Mouse (Mus musculus): Measurements from ENCODE around the gene Gm42878. TPM values are rescaled to one million over a fixed set of nuclear protein-coding genes. Genes with fewer than 3 reads are reported as not detected.
"Not testable (repeated sequence)": the region's sequence is repeated elsewhere in the genome, so short reads cannot be mapped to it uniquely, and the experiment has no call there.

The Gm42878 gene
- total and polyA plus RNA-seq, 2 experiments = 0.09 TPM; not detected in 1

DNA sequence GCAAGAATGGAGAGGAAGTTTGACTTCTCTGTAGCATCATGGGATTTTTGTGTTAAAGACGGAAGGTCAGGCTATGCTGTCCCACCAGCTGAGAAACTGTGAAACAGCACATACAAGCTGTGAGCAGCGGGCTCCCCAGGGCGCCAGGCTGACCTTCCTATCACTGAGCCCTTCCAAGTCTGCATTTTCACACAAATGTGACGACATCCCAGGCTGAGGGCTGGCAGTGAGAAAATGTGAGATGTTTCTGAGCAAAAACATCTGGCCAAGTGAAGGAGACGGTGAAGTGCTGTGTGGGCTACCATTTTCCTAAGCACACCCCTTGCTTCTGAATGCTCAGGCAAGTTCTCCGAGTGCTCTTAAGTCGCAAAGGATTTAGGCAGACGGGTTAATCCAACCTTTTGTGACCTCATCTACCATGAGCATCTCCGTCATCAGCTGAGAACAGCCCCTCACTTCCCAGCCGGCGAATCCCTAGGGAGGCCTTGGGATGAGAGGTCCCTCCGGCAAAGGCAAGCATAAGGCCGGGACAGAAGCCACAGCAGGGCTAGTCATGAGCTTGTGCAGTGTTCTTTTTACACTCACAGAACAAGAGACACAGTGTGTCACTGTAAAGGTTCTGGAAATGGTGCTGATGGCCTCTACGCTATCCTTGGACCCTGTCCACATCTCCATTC, 19.4 kb downstream of the Gm42878 start:
- Histone ChIP-seq H3K36me3 (ENCODE audit: control insufficient read depth, insufficient read depth, low read length) (peaks cover 61% of the 10 kb centered on the region), H3K27me3 (ENCODE audit: control insufficient read depth, insufficient read depth, low read length) (no peaks in the 10 kb centered on the region), H3K9ac (ENCODE audit: low read depth, low read length) (no peak overlapping the region), H3K79me2 (ENCODE audit: control insufficient read depth, insufficient read depth, low read length) (no peaks in the 10 kb centered on the region), H3K4me1 (ENCODE audit: control insufficient read depth, insufficient read depth, low read length) (no peaks in the 10 kb centered on the region), H3K4me3 (ENCODE audit: insufficient read depth, low read depth, low read length) (no peak overlapping the region), H3K27ac (replicated peaks; ENCODE audit: insufficient read depth, low read depth, low read length) (no peak overlapping the region)
- WGBS = 93% methylated on average over 14 of the region's 14 CpGs
- DNase-seq (ENCODE audit: extremely low read depth, low read depth, low spot score) = no peak
- TF ChIP-seq CTCF (IDR thresholded peaks at IDR 0.05; ENCODE audit: low read depth, low read length) (no peak), POLR2A (IDR thresholded peaks at IDR 0.05; ENCODE audit: extremely low read depth, insufficient read depth, low read length) (no peak)

DNA sequence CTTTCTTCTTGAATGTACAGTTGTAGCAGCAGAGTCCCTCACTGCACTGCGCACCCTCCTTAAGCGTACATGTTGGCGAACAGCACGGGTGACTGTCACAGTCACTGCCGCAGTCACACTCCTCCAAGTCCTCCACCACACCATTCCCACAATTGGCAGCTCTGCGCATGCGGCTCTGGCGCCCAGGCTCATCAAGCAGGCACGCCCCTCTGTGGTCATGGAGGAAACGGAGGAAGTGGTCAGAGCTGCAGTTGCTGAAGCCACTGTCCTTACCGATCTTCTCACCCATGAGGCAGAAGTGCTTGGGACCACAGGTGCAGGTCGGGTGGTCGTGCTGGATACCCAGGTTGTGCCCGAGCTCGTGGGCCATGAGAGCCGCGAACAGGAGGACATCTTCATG, 25.5 kb downstream of the Gm42878 start:
- not testable (repeated sequence) for H3K27ac ChIP-seq (replicated peaks; ENCODE audit: insufficient read depth, low read depth, low read length); H3K79me2 ChIP-seq (ENCODE audit: control insufficient read depth, insufficient read depth, low read length); H3K4me1 ChIP-seq (ENCODE audit: control insufficient read depth, insufficient read depth, low read length); DNase-seq (ENCODE audit: extremely low read depth, low read depth, low spot score); H3K9ac ChIP-seq (ENCODE audit: low read depth, low read length); H3K4me3 ChIP-seq (ENCODE audit: insufficient read depth, low read depth, low read length); H3K27me3 ChIP-seq (ENCODE audit: control insufficient read depth, insufficient read depth, low read length)
- H3K36me3 ChIP-seq (ENCODE audit: control insufficient read depth, insufficient read depth, low read length) = peaks cover 21% of the 10 kb centered on the region
- 87% methylated on average over 11 of the region's 17 CpGs for WGBS

DNA sequence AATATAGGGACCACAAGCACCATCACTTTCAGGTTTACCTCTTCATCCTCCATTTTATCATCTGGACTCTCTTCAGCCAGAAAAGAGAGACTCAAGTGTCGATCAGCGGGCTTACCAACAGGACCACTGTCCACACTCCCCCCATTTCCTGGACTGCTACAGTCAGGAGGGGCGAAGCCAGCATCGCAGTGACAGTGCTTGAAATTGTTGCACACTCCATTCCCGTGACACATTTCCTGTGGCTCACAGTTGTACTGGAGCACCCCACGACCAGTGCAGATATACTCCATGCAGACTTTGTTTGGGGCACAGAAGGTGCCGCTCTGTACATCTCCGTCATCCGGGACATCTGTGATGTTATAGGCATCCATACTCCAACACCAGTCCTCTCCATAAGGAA, 26.3 kb downstream of the Gm42878 start:
- Histone ChIP-seq H3K4me1 (ENCODE audit: control insufficient read depth, insufficient read depth, low read length) (no peaks in the 10 kb centered on the region), H3K9ac (ENCODE audit: low read depth, low read length) (no peak overlapping the region), H3K27me3 (ENCODE audit: control insufficient read depth, insufficient read depth, low read length) (no peaks in the 10 kb centered on the region), H3K36me3 (ENCODE audit: control insufficient read depth, insufficient read depth, low read length) (peaks cover 17% of the 10 kb centered on the region), H3K4me3 (ENCODE audit: insufficient read depth, low read depth, low read length) (no peak overlapping the region), H3K79me2 (ENCODE audit: control insufficient read depth, insufficient read depth, low read length) (no peaks in the 10 kb centered on the region), H3K27ac (replicated peaks; ENCODE audit: insufficient read depth, low read depth, low read length) (no peak overlapping the region)
- WGBS = 92% methylated on average over 9 of the region's 9 CpGs
- no peak for DNase-seq (ENCODE audit: extremely low read depth, low read depth, low spot score)
- no peak for TF ChIP-seq POLR2A (IDR thresholded peaks at IDR 0.05; ENCODE audit: extremely low read depth, insufficient read depth, low read length)

DNA sequence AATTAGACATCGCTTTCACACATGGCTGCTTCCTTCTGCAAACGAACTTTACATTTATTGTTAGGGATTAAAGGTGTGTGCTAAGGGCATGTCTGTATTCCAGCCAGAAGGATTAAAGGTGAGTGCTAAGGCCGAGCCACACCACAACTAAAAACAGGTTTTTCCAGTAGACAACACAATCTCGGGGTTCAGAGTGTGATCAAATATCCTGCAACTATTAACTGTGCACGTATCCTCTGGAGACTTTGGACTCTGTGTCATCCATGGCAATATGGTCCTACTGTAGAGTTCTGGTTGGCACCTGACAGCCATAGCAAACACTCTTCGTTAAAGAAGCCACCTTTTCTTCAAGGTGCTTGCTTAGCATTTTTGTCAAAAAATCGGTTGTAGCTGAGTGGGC, 35.3 kb downstream of the Gm42878 start:
- Histone ChIP-seq H3K36me3 (ENCODE audit: control insufficient read depth, insufficient read depth, low read length) (no peaks in the 10 kb centered on the region), H3K4me1 (ENCODE audit: control insufficient read depth, insufficient read depth, low read length) (no peaks in the 10 kb centered on the region), H3K79me2 (ENCODE audit: control insufficient read depth, insufficient read depth, low read length) (no peaks in the 10 kb centered on the region), H3K27me3 (ENCODE audit: control insufficient read depth, insufficient read depth, low read length) (no peaks in the 10 kb centered on the region), H3K9ac (ENCODE audit: low read depth, low read length) (no peak overlapping the region), H3K4me3 (ENCODE audit: insufficient read depth, low read depth, low read length) (no peak overlapping the region), H3K27ac (replicated peaks; ENCODE audit: insufficient read depth, low read depth, low read length) (no peak overlapping the region)
- no peak for DNase-seq (ENCODE audit: extremely low read depth, low read depth, low spot score)
- 70% methylated on average over 7 of the region's 7 CpGs for WGBS
- TF ChIP-seq POLR2A (IDR thresholded peaks at IDR 0.05; ENCODE audit: extremely low read depth, insufficient read depth, low read length) (no peak), CTCF (IDR thresholded peaks at IDR 0.05; ENCODE audit: low read depth, low read length) (no peak)

DNA sequence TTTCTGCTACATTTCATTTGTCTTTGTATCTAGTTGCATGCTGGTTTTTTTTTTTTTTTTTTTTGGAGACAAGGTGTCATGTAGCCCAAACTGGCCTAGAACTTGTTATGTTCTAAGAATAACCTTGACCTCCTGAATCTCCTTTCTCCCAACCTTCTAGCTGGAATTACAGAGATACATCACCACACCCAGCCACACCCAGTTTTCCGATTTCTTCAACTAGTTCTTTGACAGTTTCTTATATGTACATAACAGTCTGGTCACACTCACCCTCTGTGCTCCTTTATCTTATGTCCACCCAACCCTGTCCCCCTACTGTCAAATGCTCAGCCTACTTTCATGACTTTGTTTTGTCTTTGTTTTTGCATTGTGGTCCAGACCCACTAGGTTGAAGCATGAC, 38.4 kb downstream of the Gm42878 start:
- no peak overlapping the region for H3K9ac ChIP-seq (ENCODE audit: low read depth, low read length)
- no peaks in the 10 kb centered on the region for H3K36me3 ChIP-seq (ENCODE audit: control insufficient read depth, insufficient read depth, low read length)
- H3K79me2 ChIP-seq (ENCODE audit: control insufficient read depth, insufficient read depth, low read length) = no peaks in the 10 kb centered on the region
- no peaks in the 10 kb centered on the region for H3K27me3 ChIP-seq (ENCODE audit: control insufficient read depth, insufficient read depth, low read length)
- WGBS = 82% methylated on average over 1 of the region's 1 CpGs
- no peak for DNase-seq (ENCODE audit: extremely low read depth, low read depth, low spot score)
- no peak overlapping the region for H3K4me3 ChIP-seq (ENCODE audit: insufficient read depth, low read depth, low read length)
- TF ChIP-seq CTCF (IDR thresholded peaks at IDR 0.05; ENCODE audit: low read depth, low read length) = no peak
- no peak overlapping the region for H3K27ac ChIP-seq (replicated peaks; ENCODE audit: insufficient read depth, low read depth, low read length)
- no peaks in the 10 kb centered on the region for H3K4me1 ChIP-seq (ENCODE audit: control insufficient read depth, insufficient read depth, low read length)

DNA sequence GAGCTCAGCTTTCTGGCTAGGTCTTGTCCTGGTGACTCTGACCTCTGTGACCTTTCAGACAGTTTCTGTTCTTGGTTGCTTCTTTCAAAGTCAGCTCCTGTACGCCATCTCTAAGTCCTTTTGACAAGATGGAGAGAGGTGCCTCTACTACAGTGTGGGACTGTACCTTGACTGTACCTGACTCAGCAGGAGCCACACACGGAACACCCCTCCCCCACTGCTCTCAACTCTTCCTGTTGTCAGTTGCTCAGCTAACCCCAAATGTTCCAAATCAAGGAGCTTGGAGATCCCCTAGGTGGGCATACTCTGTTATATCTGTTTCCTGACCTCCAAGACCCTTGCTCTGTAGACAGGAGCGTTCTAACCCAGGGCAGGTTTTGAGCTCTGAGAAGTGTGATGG, 42.1 kb downstream of the Gm42878 start, which contains the start of gene Adam1b:
Gene Adam1b (minus strand): TSS at position 205 of the 400 bp plus-strand sequence.
- no peak within 1 kb of the TSS for H3K9ac ChIP-seq (ENCODE audit: low read depth, low read length)
- TF ChIP-seq POLR2A (IDR thresholded peaks at IDR 0.05; ENCODE audit: extremely low read depth, insufficient read depth, low read length) (no peak), CTCF (IDR thresholded peaks at IDR 0.05; ENCODE audit: low read depth, low read length) (no peak)
- 88% methylated on average over 3 of the region's 3 CpGs for WGBS
- no peaks in the 10 kb centered on the region for H3K4me1 ChIP-seq (ENCODE audit: control insufficient read depth, insufficient read depth, low read length)
- H3K36me3 ChIP-seq (ENCODE audit: control insufficient read depth, insufficient read depth, low read length) = no peaks in the 10 kb centered on the region
- no peaks in the 10 kb centered on the region for H3K79me2 ChIP-seq (ENCODE audit: control insufficient read depth, insufficient read depth, low read length)
- H3K4me3 ChIP-seq (ENCODE audit: insufficient read depth, low read depth, low read length) = no peak within 1 kb of the TSS
- H3K27me3 ChIP-seq (ENCODE audit: control insufficient read depth, insufficient read depth, low read length) = no peaks in the 10 kb centered on the region
- H3K27ac ChIP-seq (replicated peaks; ENCODE audit: insufficient read depth, low read depth, low read length) = no peak within 1 kb of the TSS
- DNase-seq (ENCODE audit: extremely low read depth, low read depth, low spot score) = no peak

DNA sequence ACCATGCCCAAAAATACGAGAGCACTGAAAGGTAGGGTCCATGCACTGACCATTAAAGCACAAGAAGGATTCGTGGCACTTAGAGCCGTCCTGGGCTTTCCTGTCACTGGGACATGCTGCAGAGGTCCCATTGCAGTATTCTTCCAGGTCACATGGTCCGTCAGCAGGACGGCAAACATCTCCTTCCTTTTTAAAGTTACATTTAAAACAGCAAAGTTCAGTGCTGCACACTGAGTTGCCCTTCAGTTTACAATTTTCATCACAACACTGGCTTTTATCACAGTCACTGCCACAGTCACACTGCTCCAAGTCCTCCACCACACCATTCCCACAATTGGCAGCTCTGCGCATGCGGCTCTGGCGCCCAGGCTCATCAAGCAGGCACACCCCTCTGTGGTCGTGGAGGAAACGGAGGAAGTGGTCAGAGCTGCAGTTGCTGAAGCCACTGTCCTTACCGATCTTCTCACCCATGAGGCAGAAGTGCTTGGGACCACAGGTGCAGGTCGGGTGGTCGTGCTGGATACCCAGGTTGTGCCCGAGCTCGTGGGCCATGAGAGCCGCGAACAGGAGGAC, 43.8 kb downstream of the Gm42878 start:
- H3K4me1 ChIP-seq (ENCODE audit: control insufficient read depth, insufficient read depth, low read length); H3K27me3 ChIP-seq (ENCODE audit: control insufficient read depth, insufficient read depth, low read length); H3K9ac ChIP-seq (ENCODE audit: low read depth, low read length); H3K36me3 ChIP-seq (ENCODE audit: control insufficient read depth, insufficient read depth, low read length); H3K4me3 ChIP-seq (ENCODE audit: insufficient read depth, low read depth, low read length); H3K27ac ChIP-seq (replicated peaks; ENCODE audit: insufficient read depth, low read depth, low read length); H3K79me2 ChIP-seq (ENCODE audit: control insufficient read depth, insufficient read depth, low read length): not testable (repeated sequence)
- peak; percentile 15 for DNase-seq (ENCODE audit: extremely low read depth, low read depth, low spot score)
- 48% methylated on average over 10 of the region's 17 CpGs for WGBS
